Mouse (Mus musculus) kidney, adult 2 months (tissue): ENCODE measurements around the gene Trim8. TPM values are rescaled to one million over a fixed set of nuclear protein-coding genes. Genes with fewer than 3 reads are reported as not detected.
A peak's percentile ranks its signal among the peaks of the same experiment; 100 is the strongest.

Experiments used
- DNase-seq: peaks from one replicate; pipeline ENCODE4 v3.0.0; 2021
- H3K27ac ChIP-seq: fragments of 200-500 bp; 2 replicates; pipeline ENCODE4 v1.5.1; 2012; ENCODE audit warnings: low read depth, low read length, control low read depth, inconsistent platforms; ENCODE audit not compliant: insufficient read depth
- H3K27me3 ChIP-seq: fragments of 200-500 bp; replicated peaks from 2 replicates; pipeline ENCODE4 v1.6.1; 2012; ENCODE audit warnings: mild to moderate bottlenecking, moderate library complexity, low read length, inconsistent platforms; ENCODE audit not compliant: control insufficient read depth, insufficient read depth
- H3K36me3 ChIP-seq: fragments of 200-500 bp; 2 replicates; pipeline ENCODE4 v1.6.1; 2012; ENCODE audit warnings: mild to moderate bottlenecking, moderate library complexity, low read length, inconsistent platforms; ENCODE audit not compliant: control insufficient read depth, insufficient read depth
- H3K4me1 ChIP-seq: fragments of 200-500 bp; 2 replicates; pipeline ENCODE4 v1.6.1; 2011; ENCODE audit warnings: low read length; ENCODE audit not compliant: control insufficient read depth, insufficient read depth
- H3K4me3 ChIP-seq: fragments of 200-500 bp; 2 replicates; pipeline ENCODE4 v1.5.1; 2011; ENCODE audit warnings: mild to moderate bottlenecking, low read depth, low read length, control low read depth; ENCODE audit not compliant: insufficient read depth
- CTCF ChIP-seq: fragments of 200-500 bp; conservative IDR thresholded peaks from 2 replicates; pipeline ENCODE4 v1.5.1; 2011; ENCODE audit warnings: low read depth, mild to moderate bottlenecking, control low read depth, low read length, moderate library complexity, mixed read lengths; ENCODE audit not compliant: insufficient read depth, insufficient read length
- POLR2A ChIP-seq: fragments of 200-500 bp; IDR thresholded peaks from one replicate; pipeline ENCODE4 v1.6.1; 2011; ENCODE audit warnings: low read depth, low read length, control low read depth
- WGBS: fragments of 180-500 bp; shearing (Covaris S2); methylation state at CpG from one replicate; pipeline ENCODE4 v1.1.7; 2018; 5-methylcytosine and 5-hydroxymethylcytosine counted together
- polyA plus RNA-seq: library from polyadenylated mRNA; depleted of rRNA; stranded (reverse); fragments of >200 nt; gene quantifications from 2 replicates; pipeline ENCODE4 v1.2.3, GENCODE M21; 2012; rRNA removed

The Trim8 gene
- polyA plus RNA-seq, 1 experiment, result 43.6 TPM

GRCm38 (mm10) chr19:46558009-46558408 lies 56.5 kb downstream of the Trim8 start:
- no peak for TF ChIP-seq POLR2A
- no peak for TF ChIP-seq CTCF
- H3K4me1 ChIP-seq, result peaks cover 6% of the 10 kb centered on the region; the same call in 1 of the 2 replicates
- H3K4me3 ChIP-seq, result no peak overlapping the region
- WGBS, result 84% methylated on average over 8 of the region's 8 CpGs
- no peak overlapping the region for H3K27ac ChIP-seq
- no peaks in the 10 kb centered on the region for H3K36me3 ChIP-seq
- H3K27me3 ChIP-seq, result no peaks in the 10 kb centered on the region
- no peak for DNase-seq

- DNase-seq, result peak; percentile 51
- WGBS, result 69% methylated on average over 12 of the region's 12 CpGs
- Histone ChIP-seq H3K4me1 (peaks cover 8% of the 10 kb centered on the region; the same call in 1 of the 2 replicates), H3K27me3 (no peaks in the 10 kb centered on the region), H3K4me3 (no peak overlapping the region), H3K27ac (no peak overlapping the region), H3K36me3 (no peaks in the 10 kb centered on the region)
- TF ChIP-seq POLR2A (no peak), CTCF (no peak)
These were observed 57.1 kb downstream of the Trim8 start for GRCm38 (mm10) chr19:46558631-46559030.

- peaks cover 8% of the 10 kb centered on the region; the same call in 1 of the 2 replicates for H3K4me1 ChIP-seq
- TF ChIP-seq CTCF (peak; percentile 81), POLR2A (no peak)
- no peak overlapping the region for H3K4me3 ChIP-seq
- peak; percentile 80 for DNase-seq
- no peak overlapping the region for H3K27ac ChIP-seq
- H3K27me3 ChIP-seq, result no peaks in the 10 kb centered on the region
- no peaks in the 10 kb centered on the region for H3K36me3 ChIP-seq
- WGBS, result 13% methylated on average over 1 of the region's 1 CpGs
These were observed 60.6 kb downstream of the Trim8 start for GRCm38 (mm10) chr19:46562132-46562531.

- Histone ChIP-seq H3K27me3 (no peaks in the 10 kb centered on the region), H3K27ac (no peak overlapping the region), H3K4me1 (peaks cover 8% of the 10 kb centered on the region; the same call in 1 of the 2 replicates), H3K4me3 (no peak overlapping the region), H3K36me3 (no peaks in the 10 kb centered on the region)
- TF ChIP-seq POLR2A, result no peak
- no peak for TF ChIP-seq CTCF
- WGBS, result 68% methylated on average over 14 of the region's 14 CpGs
- no peak for DNase-seq
These were observed 61.3 kb downstream of the Trim8 start for GRCm38 (mm10) chr19:46562581-46563515.

GRCm38 (mm10) chr19:46563603-46564002 lies 62.1 kb downstream of the Trim8 start:
- no peak overlapping the region for H3K4me3 ChIP-seq
- H3K36me3 ChIP-seq, result no peaks in the 10 kb centered on the region
- DNase-seq, result no peak
- no peak overlapping the region for H3K27ac ChIP-seq
- TF ChIP-seq CTCF (no peak), POLR2A (no peak)
- WGBS, result 59% methylated on average over 4 of the region's 4 CpGs
- peaks cover 8% of the 10 kb centered on the region; the same call in 1 of the 2 replicates for H3K4me1 ChIP-seq
- H3K27me3 ChIP-seq, result no peaks in the 10 kb centered on the region

- Histone ChIP-seq H3K4me1 (peaks cover 8% of the 10 kb centered on the region; the same call in 1 of the 2 replicates), H3K27me3 (no peaks in the 10 kb centered on the region), H3K36me3 (no peaks in the 10 kb centered on the region), H3K27ac (no peak overlapping the region), H3K4me3 (no peak overlapping the region)
- TF ChIP-seq CTCF, result no peak
- TF ChIP-seq POLR2A, result no peak
- no peak for DNase-seq
- 82% methylated on average over 14 of the region's 14 CpGs for WGBS
These were observed 62.6 kb downstream of the Trim8 start for GRCm38 (mm10) chr19:46564043-46564462.

Other genes starting within 250 kb of the Trim8 start
- gene Nfkb2, start 197.4 kb upstream of the Trim8 start, polyA plus RNA-seq, result 21.6 and 25.4 TPM in 2 replicates
- 1.9 and 2.7 TPM in 2 replicates for gene Psd, start 174.5 kb upstream of the Trim8 start, polyA plus RNA-seq
- 26.1 and 35.8 TPM in 2 replicates for gene Fbxl15, start 173.5 kb upstream of the Trim8 start, polyA plus RNA-seq
- gene Cuedc2, start 163.0 kb upstream of the Trim8 start, polyA plus RNA-seq, result 69.8 and 72.0 TPM in 2 replicates
- gene Mfsd13a, start 160.6 kb upstream of the Trim8 start, polyA plus RNA-seq, result 34.7 and 43.8 TPM in 2 replicates
- gene 2310034G01Rik, start 151.4 kb upstream of the Trim8 start, polyA plus RNA-seq, result 1.5 and 1.6 TPM in 2 replicates
- gene Actr1a, start 106.0 kb upstream of the Trim8 start, polyA plus RNA-seq, result 73.8 and 80.4 TPM in 2 replicates
- 38.2 and 39.7 TPM in 2 replicates for gene Sufu, start 104.8 kb upstream of the Trim8 start, polyA plus RNA-seq
- 52.5 and 62.8 TPM in 2 replicates for gene Arl3, start 71.5 kb downstream of the Trim8 start, polyA plus RNA-seq
- gene Sfxn2, start 71.7 kb downstream of the Trim8 start, polyA plus RNA-seq, result 18.9 and 23.0 TPM in 2 replicates
- 60.1 and 60.3 TPM in 2 replicates for gene Wbp1l, start 97.4 kb downstream of the Trim8 start, polyA plus RNA-seq
- 0.27 and 0.29 TPM in 2 replicates for gene Cyp17a1, start 171.5 kb downstream of the Trim8 start, polyA plus RNA-seq
- gene Borcs7, start 188.2 kb downstream of the Trim8 start, polyA plus RNA-seq, result 4.8 and 6.0 TPM in 2 replicates
- 28.8 and 43.7 TPM in 2 replicates for gene As3mt, start 205.8 kb downstream of the Trim8 start, polyA plus RNA-seq